Mouse (Mus musculus) ES-E14 (cell line): ENCODE results near the gene Ltbp3. TPM values are rescaled to one million over a fixed set of nuclear protein-coding genes. Genes with fewer than 3 reads are reported as not detected.
A peak's percentile ranks its signal among the peaks of the same experiment; 100 is the strongest.

Source experiments
- DNase-seq: peaks from one replicate; pipeline ENCODE4 v3.0.0-alpha.2; 2013; ENCODE audit warnings: low read depth, low spot score
- H3K27ac ChIP-seq: 2 replicates; pipeline ENCODE4 v1.5.1; 2012; ENCODE audit warnings: low read depth, mild to moderate bottlenecking, low read length, moderate library complexity, mixed read lengths; ENCODE audit not compliant: poor library complexity, insufficient read depth, severe bottlenecking
- H3K36me3 ChIP-seq: 2 replicates; pipeline ENCODE4 v1.6.1; 2012; ENCODE audit warnings: mild to moderate bottlenecking, low read length, moderate library complexity, mixed read lengths; ENCODE audit not compliant: control insufficient read depth, poor library complexity, insufficient read depth, severe bottlenecking
- H3K4me1 ChIP-seq, 2 experiments: fragments of 150-350 bp in 1 of 2; sonication (generic) in 1 of 2; 2 replicates each; pipeline ENCODE4 v1.6.1; 2012; ENCODE audit warnings: low read length in 2 of 2, mild to moderate bottlenecking in 1 of 2, mixed read lengths in 1 of 2; ENCODE audit not compliant: control insufficient read depth in 2 of 2, insufficient read depth in 2 of 2, poor library complexity in 1 of 2
- H3K4me3 ChIP-seq, 2 experiments: fragments of 150-350 bp in 1 of 2; sonication (generic) in 1 of 2; 2 replicates each; pipeline ENCODE4 v1.5.1; 2012; ENCODE audit warnings: low read length in 2 of 2, low read depth in 1 of 2, mild to moderate bottlenecking in 1 of 2, mixed read lengths in 1 of 2; ENCODE audit not compliant: insufficient read depth in 1 of 2, poor library complexity in 1 of 2, severe bottlenecking in 1 of 2
- H3K9ac ChIP-seq: 2 replicates; pipeline ENCODE4 v1.6.1; 2012; ENCODE audit warnings: low read depth, mild to moderate bottlenecking, low read length, mixed read lengths; ENCODE audit not compliant: poor library complexity, insufficient read depth, severe bottlenecking
- H3K9me3 ChIP-seq: fragments of 150-350 bp; sonication (generic); 2 replicates; pipeline ENCODE4 v1.6.1; 2012; ENCODE audit warnings: low read depth, mild to moderate bottlenecking, low read length; ENCODE audit not compliant: control insufficient read depth, insufficient read depth
- CHD2 ChIP-seq: IDR thresholded peaks from 2 replicates; pipeline ENCODE4 v1.6.1; 2014; ENCODE audit warnings: mild to moderate bottlenecking, low read depth, low read length, inconsistent platforms
- HCFC1 ChIP-seq: IDR thresholded peaks from 2 replicates; pipeline ENCODE4 v1.6.1; 2012; ENCODE audit warnings: low read length, inconsistent platforms, borderline replicate concordance; ENCODE audit not compliant: insufficient read depth
- MAFK ChIP-seq: IDR thresholded peaks from 2 replicates; pipeline ENCODE4 v1.6.1; 2014; ENCODE audit warnings: mild to moderate bottlenecking, low read depth, low read length, inconsistent platforms; ENCODE audit not compliant: insufficient read depth
- ZC3H11A ChIP-seq: IDR thresholded peaks from 2 replicates; pipeline ENCODE4 v1.6.1; 2012; ENCODE audit warnings: low read depth, mild to moderate bottlenecking, inconsistent platforms, low read length, borderline replicate concordance
- ZNF384 ChIP-seq: IDR thresholded peaks from 2 replicates; pipeline ENCODE4 v1.6.1; 2012; ENCODE audit warnings: low read depth, low read length, inconsistent platforms
- in situ Hi-C, 2 experiments: fragments of 600-800 bp; cut with MboI; formaldehyde crosslinking; loops; one replicate each; pipeline ENCODE4 v1.15.1; 2025; ENCODE audit warnings: low sequenced_read_pairs in 2 of 2, inconsistent platforms in 1 of 2; ENCODE audit not compliant: unreplicated experiment in 2 of 2
- total RNA-seq: library from RNA; depleted of rRNA; stranded (reverse); fragments of 300-350 nt; gene quantifications from 2 replicates; pipeline ENCODE4 v1.2.3, GENCODE M21; 2012

Ltbp3 gene
- total RNA-seq, 1 experiment, result 7.0 TPM

DNA sequence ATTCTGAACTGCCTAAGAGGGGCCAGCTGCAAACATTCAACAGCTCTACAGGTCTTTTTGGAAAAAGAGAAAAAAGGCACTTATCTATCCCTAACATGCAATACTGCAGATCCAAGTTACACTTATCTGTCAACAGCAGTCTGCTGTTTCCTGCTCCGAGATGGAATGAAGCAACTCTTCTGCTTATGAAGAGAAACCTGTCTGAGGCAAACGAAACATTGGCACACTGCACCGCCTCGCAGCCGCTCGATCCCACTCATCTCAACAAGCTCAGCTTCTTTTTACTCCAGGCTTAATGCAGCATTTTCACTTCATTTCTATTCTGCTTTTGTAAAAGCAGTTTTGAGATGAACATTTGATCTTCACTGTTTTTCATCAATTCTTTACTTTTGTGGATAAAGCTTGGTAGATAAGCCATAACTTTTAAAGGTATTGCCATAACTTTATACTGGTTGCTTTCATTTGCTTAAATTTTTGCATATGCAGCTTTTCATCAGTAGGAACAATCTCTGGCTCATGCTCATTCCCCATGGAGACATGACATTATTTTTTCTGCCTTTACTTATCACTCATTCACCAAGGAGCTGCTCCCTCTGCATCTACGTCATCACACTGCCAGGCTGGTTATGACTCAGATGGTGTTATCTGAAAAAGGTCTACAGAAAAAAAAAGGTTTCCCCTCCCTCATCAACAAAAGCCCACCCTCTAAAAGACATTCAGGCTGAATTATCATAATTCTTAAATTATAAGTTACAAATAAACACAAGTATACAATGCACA is 58.2 kb downstream of the Ltbp3 start:
- no peak overlapping the region for H3K9ac ChIP-seq
- H3K4me3 ChIP-seq, result peak overlapping the region; percentile 51 to 77
- H3K27ac ChIP-seq, result no peak overlapping the region
- DNase-seq, result no peak
- no peaks in the 10 kb centered on the region for H3K9me3 ChIP-seq
- H3K36me3 ChIP-seq, result peaks cover 44% of the 10 kb centered on the region
- TF ChIP-seq CHD2 (no peak), HCFC1 (no peak), ZC3H11A (no peak), ZNF384 (no peak), MAFK (no peak)
- no peaks in the 10 kb centered on the region for H3K4me1 ChIP-seq
- in situ Hi-C loops, result loop anchor here in 1 of 2 experiments (10.0 kb wide), 1 partner anchor 46 kb away; no protein-coding TSS in a partner anchor

DNA sequence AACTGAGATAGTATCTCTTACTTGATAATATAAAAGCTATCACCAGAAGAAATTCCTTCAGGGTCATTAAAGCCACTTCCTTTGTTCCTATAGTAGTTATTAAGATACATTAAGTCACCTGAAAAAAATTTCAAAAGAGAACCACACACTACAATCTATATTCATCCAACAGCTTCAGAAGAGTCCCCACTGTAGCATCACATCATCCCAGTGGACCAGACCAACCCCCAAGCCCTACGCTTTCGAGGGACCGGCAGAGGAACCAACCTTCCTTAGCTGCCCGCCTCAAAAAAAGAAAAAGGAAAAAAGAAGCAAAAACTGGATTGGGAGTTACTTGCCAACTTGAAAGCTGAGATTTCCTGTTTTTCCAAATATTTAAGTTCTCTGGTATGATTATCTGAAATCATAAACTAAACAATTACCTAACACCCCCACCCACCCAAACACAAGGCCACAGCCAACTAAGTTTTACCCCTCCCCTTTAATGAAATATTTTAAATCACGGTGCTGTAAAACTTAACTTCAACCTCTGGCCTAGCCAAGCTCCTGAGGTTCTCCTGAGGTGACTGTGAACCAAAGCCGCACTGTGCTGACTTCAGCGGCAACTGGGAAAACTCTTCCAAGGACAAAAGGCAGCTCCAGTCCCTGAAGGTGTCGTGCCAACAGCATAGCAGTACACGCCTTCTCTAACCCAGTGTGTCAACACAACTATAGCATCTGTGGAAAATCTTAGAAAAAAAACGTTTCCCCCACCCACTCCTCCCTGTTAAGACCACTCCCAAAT is 59.1 kb downstream of the Ltbp3 start:
- Histone ChIP-seq H3K4me3 (peak overlapping the region; percentile 51 to 77), H3K27ac (peak overlapping the region; percentile 72), H3K9me3 (no peaks in the 10 kb centered on the region), H3K36me3 (peaks cover 44% of the 10 kb centered on the region), H3K4me1 (no peaks in the 10 kb centered on the region; a peak in 1 of 4 replicates), H3K9ac (peak overlapping the region; percentile 83)
- DNase-seq, result no peak
- in situ Hi-C loops, result loop anchor here in 1 of 2 experiments (10.0 kb wide), 1 partner anchor 45 kb away; no protein-coding TSS in a partner anchor
- TF ChIP-seq CHD2 (no peak), HCFC1 (no peak), MAFK (no peak), ZNF384 (no peak), ZC3H11A (no peak)

DNA sequence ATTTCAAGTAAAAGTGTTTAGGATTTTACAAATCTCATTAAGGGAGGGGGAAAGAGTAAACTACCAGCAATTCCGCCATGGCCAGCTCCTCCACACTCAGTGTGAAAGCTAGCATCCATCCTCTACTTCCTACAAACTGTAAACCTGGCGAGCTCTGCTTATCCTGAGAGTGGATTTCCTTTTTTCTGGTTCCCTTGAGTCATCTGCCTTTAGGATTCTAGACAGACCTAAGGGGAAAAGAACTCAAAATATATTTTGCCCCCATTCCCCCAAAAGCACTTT is 59.6 kb downstream of the Ltbp3 start:
- H3K27ac ChIP-seq, result no peak overlapping the region; the same call in 1 of the 2 replicates
- peaks cover 44% of the 10 kb centered on the region for H3K36me3 ChIP-seq
- peak overlapping the region; percentile 83 for H3K9ac ChIP-seq
- in situ Hi-C loops, result no loop called here
- peak overlapping the region; percentile 51 to 77 for H3K4me3 ChIP-seq
- TF ChIP-seq MAFK (no peak), HCFC1 (no peak), ZC3H11A (no peak), ZNF384 (no peak), CHD2 (no peak)
- DNase-seq, result no peak
- no peaks in the 10 kb centered on the region for H3K9me3 ChIP-seq
- H3K4me1 ChIP-seq, result peaks cover 0 to 3% of the 10 kb centered on the region in 2 experiments; a peak in 2 of 4 replicates

DNA sequence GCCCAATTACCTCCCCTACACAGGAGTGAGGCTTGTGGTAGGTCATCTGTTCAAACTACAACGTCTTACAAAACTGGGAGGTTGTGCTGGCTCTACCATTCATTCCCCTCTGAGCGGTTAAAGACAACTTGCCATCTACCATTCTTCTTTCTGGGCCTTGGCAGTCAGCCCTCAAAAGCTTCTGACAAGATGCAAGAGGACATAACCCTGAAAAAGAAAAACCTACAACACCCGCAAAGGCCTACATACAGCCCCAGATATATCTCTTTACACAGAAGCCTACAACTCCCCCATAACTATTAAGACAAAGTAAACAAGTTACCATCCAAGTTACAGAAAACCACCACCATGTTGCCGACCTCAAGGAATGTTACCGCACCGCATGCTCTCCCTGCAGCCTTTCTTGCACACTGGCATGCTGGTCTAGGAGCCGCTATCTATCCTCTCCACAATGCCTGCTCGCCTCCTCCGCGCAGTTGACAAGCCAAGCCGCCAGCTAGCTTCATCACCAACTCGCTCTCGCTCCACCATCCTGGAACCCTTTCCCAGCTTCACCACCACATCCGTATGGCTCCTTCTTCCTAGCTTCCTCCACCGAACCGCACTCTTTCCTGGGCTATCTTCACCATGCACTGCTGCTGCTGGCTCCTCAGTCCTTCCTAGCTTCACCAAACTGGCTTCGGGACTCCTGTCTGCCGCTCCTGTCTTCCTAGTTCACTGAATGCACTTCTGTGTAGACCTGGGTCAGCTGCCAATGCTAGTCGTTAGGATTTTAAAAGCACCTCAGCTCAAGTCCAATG is 60.1 kb downstream of the Ltbp3 start:
- in situ Hi-C loops, result no loop called here
- peaks cover 0 to 4% of the 10 kb centered on the region in 2 experiments; a peak in 2 of 4 replicates for H3K4me1 ChIP-seq

More for the DNA sequence above, 60.1 kb downstream of the Ltbp3 start:
- TF ChIP-seq HCFC1 (no peak), ZNF384 (no peak), CHD2 (no peak), ZC3H11A (no peak), MAFK (no peak)
- Histone ChIP-seq H3K36me3 (peaks cover 44% of the 10 kb centered on the region), H3K4me3 (peak overlapping the region; percentile 51 to 77), H3K9ac (peak overlapping the region; percentile 83), H3K9me3 (no peaks in the 10 kb centered on the region), H3K27ac (peak overlapping the region; percentile 78)
- no peak for DNase-seq
